Mouse (Mus musculus): ENCODE results near the gene Traf6.

DNA sequence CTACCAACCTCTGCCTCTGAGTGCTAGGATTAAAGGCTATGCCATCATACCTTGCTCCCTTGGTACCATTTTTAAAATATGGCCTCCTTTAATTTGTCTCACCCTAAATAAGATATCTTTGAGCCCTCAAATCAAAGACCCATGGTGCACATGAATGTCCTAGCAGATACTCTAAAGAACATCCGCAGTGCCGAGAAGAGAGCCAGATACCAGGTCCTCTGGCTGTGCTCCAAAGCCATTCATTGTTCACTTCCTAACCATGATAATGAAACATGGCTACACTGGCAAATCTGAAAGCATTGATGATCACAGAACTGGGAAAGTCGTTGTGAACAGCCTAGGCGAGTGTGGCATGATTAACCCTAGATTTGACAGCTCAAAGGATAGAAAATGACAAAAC, 14.8 kb downstream of the Traf6 start:
- no peak for TF ChIP-seq CTCF (IDR thresholded peaks at IDR 0.05; ENCODE audit: extremely low read depth, insufficient read depth, insufficient read length, insufficient replicate concordance)
- no peak for TF ChIP-seq POLR2A (IDR thresholded peaks at IDR 0.05; ENCODE audit: low read depth, low read length)

Data from spleen, adult 2 months (tissue).